Mouse (Mus musculus) cerebellum, postnatal 4 days (tissue): ENCODE results near the gene Fgf8.

Experiments
- DNase-seq, 2 experiments: peaks; one replicate each; pipeline ENCODE4 v3.0.0; 2022; ENCODE audit warnings: low spot score in 2 of 2, mixed read lengths in 1 of 2

Fgf8 gene

DNA sequence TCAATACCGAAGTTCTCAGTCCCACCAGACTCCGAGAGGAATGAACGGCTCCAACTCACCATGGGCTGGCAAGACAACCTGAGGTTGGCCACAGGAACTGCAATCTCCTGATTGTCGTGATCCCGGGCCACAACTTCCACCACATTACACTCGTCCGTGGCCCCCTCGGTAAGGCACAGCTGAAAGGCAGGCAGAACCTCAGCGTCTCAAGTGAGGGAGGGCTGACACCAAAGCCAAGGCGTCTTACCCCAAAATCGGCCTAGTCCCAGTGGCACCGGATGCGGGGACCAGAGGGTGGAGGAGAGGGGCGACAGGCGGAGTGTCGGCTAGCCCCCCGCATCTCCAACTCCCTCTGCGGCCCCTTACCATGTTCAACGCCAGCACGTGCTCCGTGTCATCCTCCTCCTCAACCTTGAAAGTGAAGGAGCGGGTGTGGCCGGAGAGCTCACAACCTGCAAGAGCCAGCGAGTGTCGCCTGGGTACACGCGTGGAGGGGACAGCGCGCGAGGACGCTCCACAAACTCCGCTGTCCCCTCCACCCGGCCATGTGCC is 6.1 kb upstream of the Fgf8 start:
- DNase-seq = no peak

DNA sequence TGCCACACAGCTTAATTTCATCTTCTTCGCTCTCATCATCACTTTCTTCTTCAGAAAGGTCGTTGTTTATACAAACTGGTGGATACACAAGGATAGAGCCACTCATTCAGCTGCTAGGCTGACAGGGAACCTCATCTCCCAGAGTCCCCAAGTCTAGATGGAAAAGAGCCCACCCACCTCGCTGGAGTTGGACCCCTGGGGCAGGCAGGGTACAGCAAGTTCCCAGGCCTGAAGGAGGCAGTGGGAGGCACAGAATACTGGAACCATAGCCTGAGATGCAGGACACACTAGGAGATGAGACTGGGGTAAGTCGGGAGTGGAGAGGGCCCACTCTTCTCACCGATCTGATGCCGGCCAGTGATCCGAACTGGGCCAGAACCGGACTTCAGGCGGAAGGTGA is 5.5 kb upstream of the Fgf8 start:
- no peak for DNase-seq

DNA sequence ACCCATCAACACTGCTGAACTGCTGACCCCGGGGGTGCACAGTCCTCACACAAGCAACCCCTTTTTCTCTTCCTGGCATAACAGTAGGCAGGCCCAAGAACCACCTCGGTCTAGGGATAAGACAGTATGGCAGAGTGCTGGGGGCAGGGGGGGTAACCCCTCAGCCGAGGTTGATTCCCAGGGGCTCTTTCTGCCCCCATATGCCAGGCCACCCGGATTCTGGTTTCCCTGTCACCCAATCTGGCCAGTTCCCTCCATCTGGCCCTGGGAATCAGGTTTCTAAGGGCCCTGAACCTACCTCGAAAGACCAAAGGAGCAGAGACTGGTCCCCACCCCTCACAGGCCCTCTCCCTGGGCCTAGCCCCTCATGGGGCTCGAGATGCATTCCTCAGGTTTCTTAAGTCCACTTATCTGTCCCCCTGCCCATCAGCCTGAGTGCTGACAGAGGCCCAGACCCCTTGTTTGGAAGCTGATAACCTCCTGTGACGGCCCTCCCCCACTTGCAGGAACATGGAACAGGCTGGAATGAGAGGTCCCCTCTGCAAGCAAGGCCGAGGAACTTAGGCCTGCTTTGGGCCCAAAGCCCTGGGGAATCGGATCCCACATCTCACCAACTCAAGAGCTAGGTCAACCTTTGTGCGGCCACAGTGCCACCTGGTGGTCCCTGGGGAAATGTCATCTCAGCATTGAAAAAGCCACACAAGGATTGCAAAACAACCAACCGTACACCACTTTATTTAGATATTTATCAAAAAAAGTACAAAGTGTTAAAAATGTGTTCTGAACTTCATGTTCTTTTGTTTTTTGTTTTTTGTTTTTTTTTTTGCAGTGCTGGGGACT is 4.5 kb upstream of the Fgf8 start:
- peak; percentile 80 to 91 for DNase-seq

DNA sequence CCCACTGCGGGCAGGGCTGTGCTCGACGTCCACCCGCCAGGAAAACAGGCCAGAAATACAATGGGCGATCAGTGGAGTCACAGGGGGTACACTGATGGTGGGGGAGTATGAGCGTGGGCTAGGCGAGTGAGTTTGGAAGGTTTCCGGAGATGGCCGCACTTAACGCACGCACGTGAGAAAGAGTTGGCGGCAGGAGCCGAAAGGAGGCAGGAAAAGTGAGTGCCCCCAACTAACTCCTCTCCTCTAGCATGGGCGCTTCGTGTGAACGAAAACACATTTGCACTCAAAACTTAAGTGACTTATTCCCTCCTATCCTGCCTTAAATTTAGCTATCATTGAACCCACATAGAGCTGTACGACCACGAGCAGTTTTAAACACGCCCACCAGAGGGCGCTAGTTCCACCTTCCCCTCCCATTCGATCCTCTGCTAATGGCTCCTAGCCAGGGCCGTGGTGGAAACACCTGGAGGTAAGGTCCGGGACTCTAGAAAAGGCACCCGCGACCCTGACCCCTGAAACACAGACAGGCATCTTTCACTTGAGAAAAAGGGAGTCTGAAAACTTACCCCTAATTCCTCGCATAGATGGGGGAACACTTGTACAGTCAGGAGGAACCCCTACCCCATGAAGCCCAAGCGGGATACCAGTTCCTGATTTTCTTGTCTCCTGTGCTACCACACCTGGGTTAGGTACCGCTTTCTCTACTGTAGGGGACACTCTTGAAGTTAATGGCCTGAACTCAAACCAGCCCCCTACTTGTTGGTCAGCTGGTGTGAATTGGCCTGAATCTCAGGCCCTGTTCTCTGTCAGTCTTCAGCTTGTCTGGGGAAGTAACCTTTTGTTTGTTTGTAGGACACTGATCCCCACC is 3.7 kb upstream of the Fgf8 start:
- DNase-seq = peak in 1 of 2 experiments; percentile 76

DNA sequence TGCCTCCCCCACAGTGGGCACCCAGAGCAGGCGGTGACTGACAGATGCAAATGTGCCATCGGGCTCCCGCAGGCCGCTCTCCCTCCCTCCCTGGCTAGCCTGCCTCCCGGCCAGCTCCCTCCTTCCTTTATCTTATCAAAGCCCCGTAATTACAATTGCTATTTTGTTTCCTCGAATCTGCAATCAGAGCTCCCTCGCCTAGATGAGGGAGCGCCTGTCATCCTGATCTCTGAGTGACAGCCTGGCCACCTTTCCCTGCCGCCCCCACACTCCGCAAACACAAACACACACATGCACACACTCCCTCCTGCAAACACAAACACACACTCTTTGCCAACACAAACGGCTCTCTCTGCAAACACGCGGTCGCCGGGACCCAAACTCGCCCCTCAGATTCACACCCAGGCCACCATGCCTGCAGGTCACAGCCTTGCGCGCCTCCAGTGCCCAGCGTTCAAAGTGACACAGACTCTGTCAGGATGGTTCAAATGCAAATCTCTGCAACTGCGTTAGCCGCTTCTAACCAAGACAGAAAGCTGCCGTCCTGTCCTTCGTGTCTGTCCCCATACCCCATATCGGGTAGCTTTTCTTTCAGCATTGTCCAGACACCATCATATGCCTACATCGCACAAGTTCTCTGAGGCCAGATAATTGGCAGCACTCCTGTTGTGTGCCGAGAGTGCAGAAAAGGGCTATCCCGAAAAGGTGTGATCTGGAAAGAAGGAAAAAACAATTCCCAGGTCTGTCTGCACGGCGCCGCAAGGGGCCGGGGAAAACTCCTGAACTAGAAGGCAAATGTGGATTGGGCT is 2.8 kb upstream of the Fgf8 start:
- no peak for DNase-seq

DNA sequence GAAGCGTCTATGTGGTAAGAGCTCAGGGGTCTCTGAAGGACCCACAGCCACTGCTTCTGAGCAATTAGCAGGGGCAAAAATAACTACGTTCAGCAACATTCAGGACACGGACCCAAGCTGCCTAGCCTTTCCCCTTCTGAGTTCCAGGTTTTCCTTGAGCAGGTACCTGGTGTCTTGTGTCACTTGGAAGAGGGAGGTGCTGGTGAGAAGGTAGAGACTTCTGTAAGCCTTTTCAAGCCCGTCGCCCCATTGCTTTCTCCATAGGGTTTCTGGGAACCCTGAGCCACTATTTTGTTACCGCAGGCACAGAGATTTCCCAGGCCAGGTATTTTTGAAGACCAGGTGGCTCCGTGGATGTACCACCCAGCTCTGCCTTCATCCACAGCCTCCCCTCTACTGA is 904 bp upstream of the Fgf8 start:
- DNase-seq = no peak

DNA sequence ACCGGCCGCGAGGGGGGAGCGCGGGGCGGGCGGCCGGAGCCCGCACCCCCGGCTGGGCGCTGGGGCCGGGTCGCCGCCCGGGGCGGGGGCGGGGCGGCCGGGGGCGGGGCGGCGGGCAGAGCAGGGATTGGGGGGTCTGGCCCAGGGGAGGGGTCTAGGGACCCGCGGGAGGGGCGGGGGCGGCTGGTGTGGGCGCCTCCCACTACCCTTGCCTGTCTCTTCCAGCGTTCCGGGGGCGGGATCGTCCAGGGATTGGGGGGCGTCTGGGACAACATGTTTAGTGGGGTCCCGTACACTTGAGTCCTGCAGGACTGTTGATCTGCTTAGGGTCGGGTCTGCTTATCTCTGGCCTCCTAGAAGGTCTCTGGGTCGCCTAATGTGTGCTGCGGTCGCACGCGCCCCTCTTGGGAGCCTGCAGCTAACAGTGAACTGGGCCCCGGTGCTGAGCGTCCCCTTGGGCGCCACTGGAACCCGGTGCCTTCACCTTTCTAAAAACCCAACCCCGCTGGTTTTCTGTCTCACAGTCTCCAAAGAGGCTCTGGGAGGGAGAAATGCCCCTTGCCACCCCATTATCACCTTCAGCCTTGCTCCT is 365 bp upstream of the Fgf8 start:
- no peak for DNase-seq

DNA sequence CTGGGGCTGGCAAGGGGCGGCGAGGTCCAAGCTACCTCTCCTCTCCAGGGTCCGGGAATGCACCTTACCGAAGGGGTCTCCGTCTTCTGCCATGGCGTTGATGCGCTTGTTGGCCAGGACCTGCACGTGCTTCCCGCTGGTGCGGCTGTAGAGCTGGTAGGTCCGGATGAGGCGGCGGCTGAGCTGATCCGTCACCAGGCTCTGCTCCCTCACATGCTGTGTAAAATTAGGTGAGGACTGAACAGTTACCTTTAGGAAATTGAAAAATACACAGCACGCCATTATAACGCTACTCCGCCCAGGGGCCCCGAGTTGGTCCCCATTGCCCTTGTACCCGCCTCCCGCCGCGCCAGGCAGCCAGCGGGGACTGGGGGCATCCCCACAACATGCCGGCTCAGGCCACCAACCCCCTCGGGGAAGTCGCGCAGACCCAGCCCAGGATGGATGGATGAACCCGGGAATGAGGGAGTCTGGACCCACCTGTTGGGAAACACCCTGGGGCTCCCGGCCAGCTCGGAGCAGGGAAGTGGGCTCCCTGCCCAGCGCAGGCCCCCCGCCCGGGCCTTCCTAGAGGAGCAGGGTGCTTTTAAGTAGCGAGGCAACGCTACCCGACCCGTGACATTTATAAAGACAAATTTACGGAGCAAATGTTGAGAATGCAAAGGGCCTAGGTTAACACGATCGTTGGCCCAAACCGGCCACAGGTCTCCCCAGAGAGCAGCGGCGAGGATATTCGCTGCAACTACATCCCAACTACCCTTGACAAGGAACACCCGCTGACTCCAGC is 1.1 kb downstream of the Fgf8 start:
- no peak for DNase-seq

DNA sequence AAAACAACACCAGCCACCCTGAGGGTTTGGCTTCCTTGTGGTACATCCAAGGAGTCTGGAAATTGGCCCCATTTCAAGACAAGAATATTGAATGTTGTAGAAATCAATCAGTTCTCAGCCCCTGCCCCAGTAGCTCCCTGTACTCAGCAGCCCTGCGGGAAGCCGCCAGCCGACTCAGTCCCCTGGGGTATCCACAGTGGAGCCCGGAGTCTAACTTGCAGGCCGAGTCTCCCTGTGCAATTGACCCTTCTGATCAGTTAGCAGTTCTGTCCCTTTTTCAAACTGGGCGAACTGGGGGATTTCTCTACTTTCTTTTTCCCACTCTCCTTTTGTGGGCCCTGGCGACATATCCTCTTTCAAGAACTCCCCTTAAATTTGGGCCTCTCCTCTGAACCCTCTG is 1.9 kb downstream of the Fgf8 start:
- no peak for DNase-seq

DNA sequence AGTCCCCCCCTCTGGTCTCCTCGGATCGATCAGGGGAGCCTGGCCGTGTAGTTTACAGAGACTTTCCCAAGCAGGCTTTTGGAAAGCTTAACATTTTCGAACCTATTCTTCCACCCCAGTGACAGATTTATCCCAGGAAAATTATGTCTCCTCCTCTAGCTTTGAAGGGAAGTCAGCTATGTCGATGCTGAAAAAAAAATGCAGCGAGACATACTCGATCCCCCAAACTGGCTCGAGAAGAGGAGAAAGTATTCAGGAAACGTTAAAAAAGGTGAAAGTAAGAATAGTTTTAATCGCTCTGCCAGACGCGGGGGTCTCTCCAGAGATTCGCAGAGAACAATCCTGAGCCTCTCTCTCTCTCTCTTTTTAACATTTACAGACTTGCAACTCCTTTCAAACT is 2.5 kb downstream of the Fgf8 start:
- DNase-seq = no peak

DNA sequence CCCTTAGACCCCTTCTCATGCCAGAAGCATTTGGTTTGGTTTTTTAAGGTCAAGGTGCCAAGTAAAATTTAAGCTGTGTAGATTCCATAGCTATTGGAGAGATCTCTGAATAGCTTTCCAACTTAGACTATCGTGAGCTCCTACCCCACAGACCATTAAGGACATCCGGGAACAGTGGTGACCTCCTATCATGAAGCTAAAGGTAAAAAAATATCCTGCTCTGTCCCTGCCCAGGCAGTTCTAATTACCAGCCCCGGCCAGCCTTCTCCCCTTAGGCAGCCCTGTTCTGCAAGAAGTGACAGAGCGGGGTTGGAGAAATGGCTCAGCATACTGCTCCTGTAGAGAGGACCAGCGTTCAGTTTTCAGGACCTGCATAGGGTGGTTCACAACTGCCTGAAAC is 4.2 kb downstream of the Fgf8 start:
- no peak for DNase-seq

DNA sequence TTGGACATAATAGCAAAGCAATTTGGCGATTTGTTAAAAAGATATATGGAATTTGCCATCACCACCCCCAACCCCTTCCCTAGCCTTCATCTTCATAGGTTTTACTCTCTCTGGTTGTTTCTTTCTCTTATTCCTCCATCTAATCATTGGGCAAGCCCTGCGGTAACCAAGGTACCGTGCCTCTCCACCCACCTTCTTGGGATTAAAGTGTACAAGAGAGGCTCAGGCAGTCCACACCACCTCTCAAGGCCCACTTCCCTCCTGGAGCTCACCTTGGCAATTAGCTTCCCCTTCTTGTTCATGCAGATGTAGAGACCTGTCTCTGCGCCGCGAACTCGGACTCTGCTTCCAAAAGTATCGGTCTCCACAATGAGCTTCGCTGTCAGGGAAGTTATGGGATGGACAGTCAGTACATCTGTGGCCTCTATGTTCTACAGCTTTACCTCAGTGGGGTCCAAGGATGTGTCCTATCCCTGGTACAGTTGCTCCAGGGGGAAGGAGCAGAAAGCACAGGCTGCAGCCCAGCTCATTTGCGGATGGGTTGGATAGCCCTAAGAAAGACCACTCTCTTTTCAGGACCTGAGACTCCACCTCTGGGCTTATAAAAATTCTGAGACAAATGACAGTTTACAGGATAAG is 4.8 kb downstream of the Fgf8 start:
- no peak for DNase-seq

DNA sequence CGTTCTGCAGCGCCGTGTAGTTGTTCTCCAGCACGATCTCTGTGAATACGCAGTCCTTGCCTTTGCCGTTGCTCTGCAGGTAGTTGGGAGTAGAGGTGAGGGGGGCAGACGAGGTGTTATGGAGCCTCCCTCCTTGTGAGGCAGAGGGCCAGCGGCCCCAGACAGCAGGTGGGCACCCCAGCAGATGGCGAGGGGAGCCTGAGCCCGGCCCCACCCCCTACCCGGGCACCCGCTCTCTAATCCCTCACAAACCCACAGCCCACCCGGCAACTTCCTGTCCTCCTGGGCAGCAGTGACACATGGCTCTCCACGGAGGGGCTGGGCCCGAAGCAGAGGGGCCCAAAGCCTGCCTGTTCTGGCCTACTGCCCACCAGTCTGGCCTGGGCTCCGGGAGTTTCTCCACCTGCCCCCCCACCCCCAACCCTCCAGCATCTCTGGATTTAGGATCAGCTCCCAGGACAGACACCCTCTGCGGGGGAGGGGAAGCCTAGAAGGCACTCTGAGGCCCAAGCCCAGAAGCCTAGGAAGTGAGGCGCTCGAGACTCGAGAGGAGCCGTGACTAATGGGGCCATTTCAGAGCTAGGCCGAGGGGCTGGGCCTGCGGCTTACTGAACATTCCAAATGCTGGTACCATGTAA is 5.4 kb downstream of the Fgf8 start:
- peak in 1 of 2 experiments; percentile 42 for DNase-seq

DNA sequence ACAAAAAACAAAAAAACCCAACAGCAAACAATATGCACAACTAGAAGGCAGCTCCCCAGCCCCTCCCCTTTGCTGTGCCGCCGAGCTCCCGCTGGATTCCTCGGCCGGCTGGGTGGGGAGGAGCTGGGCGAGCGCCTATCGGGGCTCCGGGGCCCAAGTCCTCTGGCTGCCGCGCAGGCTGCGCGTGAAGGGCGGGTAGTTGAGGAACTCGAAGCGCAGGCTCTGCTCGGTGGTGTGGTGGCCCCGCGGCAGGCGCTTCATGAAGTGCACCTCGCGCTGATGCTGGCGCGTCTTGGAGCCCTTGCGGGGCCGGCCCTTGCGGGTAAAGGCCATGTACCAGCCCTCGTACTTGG is 5.9 kb downstream of the Fgf8 start:
- DNase-seq = peak in 1 of 2 experiments; percentile 45

DNA sequence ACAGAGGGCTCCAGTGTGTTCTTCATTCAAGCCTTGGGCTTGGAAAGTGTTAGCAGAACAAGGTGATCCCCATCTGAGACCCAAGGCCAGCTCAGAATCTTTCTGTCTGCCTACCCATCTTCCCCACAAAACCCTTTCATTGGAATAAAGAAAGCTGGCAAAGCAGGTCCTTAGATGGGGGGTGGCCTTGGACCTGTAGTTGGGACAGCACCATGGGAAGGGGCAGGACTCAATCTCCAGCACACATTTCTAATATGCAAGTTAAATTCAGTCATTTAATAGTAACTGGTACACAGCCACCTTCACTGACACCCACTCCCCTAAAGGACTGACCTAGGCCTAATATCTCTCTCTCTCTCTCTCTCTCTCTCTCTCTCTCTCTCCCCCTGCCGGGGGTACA is 6.5 kb downstream of the Fgf8 start:
- DNase-seq = no peak

DNA sequence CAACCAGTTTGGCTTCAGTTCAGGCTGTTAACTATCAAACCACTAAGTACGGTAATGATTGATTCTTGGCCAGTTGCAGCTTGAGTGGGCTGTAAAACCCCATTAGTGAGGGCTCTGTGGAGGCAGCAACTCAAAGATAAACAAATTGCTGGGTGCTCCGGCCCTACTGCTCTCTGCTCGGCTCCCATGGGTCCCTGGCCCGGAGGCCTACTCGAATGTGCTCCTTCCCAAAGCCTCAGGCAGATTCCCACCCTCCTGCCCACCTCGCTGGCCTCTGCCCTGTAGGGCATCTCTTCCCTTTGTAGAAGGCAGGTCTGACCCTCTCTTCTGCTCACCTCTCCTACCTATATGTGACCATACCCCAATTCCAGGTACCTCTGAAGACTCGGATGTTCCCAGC is 8.0 kb downstream of the Fgf8 start:
- DNase-seq = no peak

DNA sequence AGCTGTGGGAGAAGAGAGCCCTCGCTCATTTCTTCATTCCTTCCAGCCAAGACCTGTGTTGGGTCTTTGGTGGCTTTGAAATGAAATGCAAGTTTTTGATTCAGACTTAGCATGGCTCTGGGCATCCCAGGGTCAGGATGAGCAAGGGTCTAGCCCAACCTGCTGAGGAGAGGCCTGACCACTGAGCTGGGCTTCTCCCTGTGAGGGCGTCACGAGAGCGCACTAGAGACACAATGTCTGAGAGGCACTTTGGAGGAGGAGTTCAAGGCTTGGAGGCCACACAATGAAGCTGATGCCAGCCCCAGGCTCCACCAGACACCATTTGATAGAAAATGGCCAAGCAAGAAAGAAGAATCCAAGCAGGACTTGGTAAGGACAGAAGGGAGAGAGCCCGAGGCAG is 8.5 kb downstream of the Fgf8 start:
- no peak for DNase-seq

DNA sequence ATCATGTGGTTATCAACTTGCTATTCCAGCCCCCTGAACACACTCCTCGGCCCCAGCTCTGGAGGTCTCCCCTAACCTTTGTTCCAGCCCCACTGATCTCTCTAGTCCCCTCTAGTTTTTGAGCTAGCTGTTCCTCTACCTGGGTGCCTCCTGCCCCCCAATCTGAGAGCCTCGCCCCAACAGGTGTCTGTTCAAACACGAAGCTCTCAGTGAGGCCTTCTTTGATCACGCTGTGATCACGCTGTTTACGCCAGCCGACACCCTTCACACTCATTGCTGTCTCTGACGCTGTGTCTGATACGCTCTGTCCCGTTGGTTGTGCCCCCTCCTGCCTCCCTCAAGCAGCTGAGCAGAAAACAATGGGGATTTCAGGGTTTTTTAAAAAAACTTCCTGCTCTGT is 9.2 kb downstream of the Fgf8 start:
- no peak for DNase-seq

DNA sequence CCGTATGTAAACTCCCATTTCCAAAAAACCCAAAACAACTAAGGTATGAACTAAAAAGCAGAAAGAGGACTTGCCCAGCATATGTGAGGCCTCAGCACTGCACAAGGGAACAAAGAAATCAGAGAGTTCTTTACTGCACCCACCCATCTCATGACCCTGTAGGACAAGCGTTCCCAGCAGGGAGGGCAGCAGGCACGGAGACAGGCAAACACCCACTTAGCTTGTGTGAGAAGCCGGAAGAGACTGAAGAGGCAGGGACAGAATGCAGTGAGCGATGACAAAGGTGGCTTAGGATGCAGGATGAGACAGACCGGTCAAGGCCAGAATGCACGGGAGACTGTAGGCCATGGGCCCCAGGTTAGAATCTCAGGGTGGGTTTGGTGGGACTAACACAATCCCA is 11.1 kb downstream of the Fgf8 start:
- DNase-seq = no peak

DNA sequence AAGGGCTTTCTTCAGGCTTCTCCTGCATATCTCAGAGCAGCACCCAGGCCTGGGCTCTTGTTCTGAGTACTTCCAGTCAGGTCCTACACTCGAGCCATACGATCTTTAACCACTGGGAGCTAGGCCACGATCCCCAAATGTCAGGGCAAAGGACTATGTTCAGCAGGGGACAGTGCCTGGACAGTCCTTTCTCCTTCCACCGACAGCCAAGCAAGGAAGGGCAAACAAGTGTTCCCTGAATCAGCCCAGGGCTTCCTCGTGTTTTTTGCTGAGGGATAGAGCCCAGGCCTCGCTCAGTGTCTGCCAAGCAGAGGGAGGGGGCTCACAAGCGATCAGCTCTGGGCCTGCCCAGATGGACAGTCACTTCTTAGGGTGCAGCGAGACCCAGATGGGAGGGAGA is 12.7 kb downstream of the Fgf8 start:
- no peak for DNase-seq
